Mouse (Mus musculus) ES-Bruce4 (cell line): ENCODE measurements at regions not wholly inside any gene's neighbourhood (a gene's known extent, or its start where the extent isn't known, plus 50 kb on each side); places are given as distances from the start of the nearest gene placed in this dataset.

Experiments used
- CTCF ChIP-seq: IDR thresholded peaks from one replicate; pipeline ENCODE4 v1.8.1; 2011; ENCODE audit warnings: low read depth, low read length
- EP300 ChIP-seq: IDR thresholded peaks from 2 replicates; pipeline ENCODE4 v1.6.1; 2011; ENCODE audit warnings: low read depth, low read length; ENCODE audit not compliant: insufficient read depth
- POLR2A ChIP-seq: IDR thresholded peaks from one replicate; pipeline ENCODE4 v1.8.1; 2011; ENCODE audit warnings: low read length; ENCODE audit not compliant: insufficient read depth

DNA sequence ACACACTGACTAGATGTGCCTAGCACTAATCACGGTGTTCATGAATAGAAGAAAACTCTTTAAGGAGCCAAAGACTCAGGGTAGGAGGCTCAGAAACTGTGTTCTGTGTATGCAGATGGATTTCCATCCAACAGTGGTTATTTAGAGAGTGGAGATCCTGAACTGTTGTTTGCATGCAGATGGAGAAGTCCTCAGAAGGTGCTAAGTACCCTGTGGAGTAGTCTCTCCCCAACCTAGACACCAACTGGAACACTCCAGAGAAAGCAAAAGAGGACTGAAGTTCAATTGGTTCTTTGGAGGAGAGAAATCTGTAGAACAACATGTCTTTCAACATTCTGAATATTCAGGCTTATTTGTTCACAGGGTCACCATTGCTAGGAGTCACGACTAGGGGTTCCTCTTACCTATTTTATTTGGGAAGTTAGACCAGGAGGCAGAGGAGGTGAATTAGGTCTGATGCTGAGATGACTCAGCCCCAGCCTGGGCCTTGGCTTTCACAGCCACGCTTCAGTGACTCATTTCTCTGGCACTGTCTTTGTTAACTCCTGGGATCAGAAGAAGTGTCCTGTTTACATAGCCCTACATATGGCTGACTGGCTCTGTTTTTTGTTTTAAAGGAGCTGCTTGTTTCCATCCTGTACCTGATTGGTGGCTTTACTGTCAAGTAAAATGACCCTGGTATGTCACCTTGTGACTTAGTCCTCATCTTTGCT is 742.0 kb downstream of the Kcna4 start:
- TF ChIP-seq CTCF, result no peak
- TF ChIP-seq POLR2A, result no peak
- TF ChIP-seq EP300, result no peak
